Mouse (Mus musculus) B cell, adult 62 days (primary cell): ENCODE measurements around the gene Crygc. TPM values are rescaled to one million over a fixed set of nuclear protein-coding genes. Genes with fewer than 3 reads are reported as not detected.

Source experiments
- total RNA-seq: library from RNA; stranded (reverse); gene quantifications from 4 replicates; pipeline ENCODE4 v1.2.4, GENCODE M21; 2023

The Crygc gene
- not detected in 4 replicates for total RNA-seq

GRCm38 (mm10) chr1:65073589-65073988 lies at the start of gene Crygc:
Gene Crygc (minus strand): TSS chr1:65073689.

GRCm38 (mm10) chr1:65122574-65123372 lies 49.3 kb upstream of the Crygc start, which contains the start of gene D630023F18Rik:
Gene D630023F18Rik (minus strand): TSS chr1:65123214.

GRCm38 (mm10) chr1:65119438-65119837 lies 45.9 kb upstream of the Crygc start, which contains the start of gene Gm28845:
Gene Gm28845 (minus strand): TSS chr1:65119558.

GRCm38 (mm10) chr1:65103273-65103672 lies 29.8 kb upstream of the Crygc start, which contains the start of gene Cryga:
Gene Cryga (minus strand): TSS chr1:65103373.

DNA sequence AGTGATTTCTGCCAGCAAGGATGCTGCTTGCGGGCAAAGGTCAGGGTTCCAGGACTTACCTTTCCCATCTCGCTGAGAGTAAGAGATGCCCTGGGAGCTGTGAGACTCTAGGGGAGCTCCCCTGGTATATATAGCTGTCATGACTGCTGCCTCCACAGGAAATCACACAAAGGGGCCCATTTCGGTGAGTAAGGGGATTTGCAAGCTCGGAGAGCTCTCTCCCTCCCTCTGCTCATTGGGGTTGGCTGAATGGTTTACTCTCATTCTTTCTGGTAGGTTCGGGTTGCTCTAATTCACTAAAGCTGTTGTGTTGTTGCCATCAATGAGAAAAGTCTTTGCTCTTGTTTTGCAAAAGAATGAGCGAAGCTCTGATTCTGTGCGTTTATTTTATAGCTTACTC lies 8.7 kb upstream of the Crygc start, which contains the start of gene Crygb:
TSS of gene Crygb (minus strand) at position 101 of the 400 bp plus-strand sequence.

GRCm38 (mm10) chr1:65063352-65063751 lies 10.1 kb downstream of the Crygc start, which contains the start of gene Crygd:
Gene Crygd (minus strand): TSS chr1:65063452.

DNA sequence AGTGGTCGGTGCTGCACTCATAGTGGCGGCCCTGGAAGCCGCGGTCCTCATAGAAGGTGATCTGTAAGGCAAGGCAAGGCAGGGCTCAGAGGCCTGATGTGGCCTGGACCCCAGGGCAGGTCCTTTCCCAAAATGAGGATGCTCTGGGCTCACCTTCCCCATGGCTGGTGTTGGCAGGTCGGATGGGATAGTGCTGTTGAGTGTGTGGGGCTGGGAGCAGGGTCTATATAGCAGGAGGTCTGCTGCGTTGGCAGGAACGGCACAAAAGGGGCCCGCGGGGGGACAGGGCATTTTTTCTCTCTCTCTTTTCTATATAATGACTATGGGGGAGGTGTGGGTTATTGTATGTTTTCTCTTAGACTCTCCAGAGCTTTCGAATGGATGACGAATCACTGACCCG lies 22.5 kb downstream of the Crygc start, which contains the start of gene Cryge:
TSS of gene Cryge (minus strand) at position 198 of the 400 bp plus-strand sequence.

DNA sequence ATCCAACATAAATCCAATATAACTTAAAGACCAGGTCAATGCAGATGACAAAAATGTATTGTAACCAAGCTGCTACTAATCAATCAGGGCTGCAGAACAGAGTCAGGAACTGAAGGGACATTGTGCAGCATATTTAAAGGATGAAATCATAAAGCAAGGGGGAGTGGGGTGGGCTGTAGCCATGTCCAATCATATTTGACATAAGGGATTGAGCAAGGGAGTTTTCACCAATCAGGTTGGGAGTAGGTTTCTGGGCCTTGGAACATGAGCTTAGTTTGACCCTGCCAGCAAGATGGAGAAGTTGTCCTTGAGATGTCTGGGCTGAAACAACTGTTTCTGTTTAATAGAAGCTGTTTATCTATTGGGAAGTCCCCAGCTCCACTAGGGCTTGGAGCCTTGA lies 40.8 kb downstream of the Crygc start, which contains the start of gene Akr1cl:
TSS of gene Akr1cl (minus strand) at position 119 of the 400 bp plus-strand sequence.

Other genes starting within 250 kb of the Crygc start
- gene Plekhm3, start 116.9 kb downstream of the Crygc start, total RNA-seq, result 105 to 118 TPM (median 113 TPM) in 4 replicates
- not detected in 4 replicates for gene Akr1cl, start 40.9 kb downstream of the Crygc start, total RNA-seq
- not detected in 4 replicates for gene Cryge, start 22.5 kb downstream of the Crygc start, total RNA-seq
- gene Crygd, start 10.2 kb downstream of the Crygc start, total RNA-seq, result not detected in 4 replicates
- gene Crygb, start 8.6 kb upstream of the Crygc start, total RNA-seq, result not detected in 4 replicates
- not detected in 4 replicates for gene Cryga, start 29.7 kb upstream of the Crygc start, total RNA-seq
- gene Gm28845, start 45.9 kb upstream of the Crygc start, total RNA-seq, result not detected in 4 replicates
- gene D630023F18Rik, start 49.5 kb upstream of the Crygc start, total RNA-seq, result not detected in 4 replicates
- 4.8 to 8.2 TPM (median 5.8 TPM) in 4 replicates for gene Idh1, start 112.8 kb upstream of the Crygc start, total RNA-seq
- gene Pikfyve, start 113.0 kb upstream of the Crygc start, total RNA-seq, result 55.2 to 61.9 TPM (median 59.3 TPM) in 4 replicates
- not detected in 4 replicates for gene Pth2r, start 208.4 kb upstream of the Crygc start, total RNA-seq